Comparison of ENCODE assay signal across 8 mouse cellular contexts in genomic region chr11:83191134-83191893, GRCm38 (mm10). TPM values are rescaled to one million over a fixed set of nuclear protein-coding genes. Genes with fewer than 3 reads are reported as not detected.
DNase-seq lines count a peak whose midpoint lies in the region; ATAC-seq lines count a peak whose summit lies in the region.

Gene Slfn3, plus strand, starts transcription at chr11:83191330.

- H3K4me1 ChIP-seq in kidney, embryonic 16.5 days (ENCODE audit: insufficient read depth, low read length), result no peaks in the 10 kb centered on the region

- peak; percentile 85 for ATAC-seq in granulocyte monocyte progenitor cell, adult 5-6 weeks (replicated peaks; ENCODE audit: poor library complexity, severe bottlenecking)
- ATAC-seq in kidney, embryonic 16.5 days (ENCODE audit: low FRiP score, low TSS enrichment), result no peak

- H3K9me3 ChIP-seq in kidney, embryonic 16.5 days (ENCODE audit: low read length), result no peaks in the 10 kb centered on the region

- no peaks in the 10 kb centered on the region for H3K36me3 ChIP-seq in kidney, embryonic 16.5 days (ENCODE audit: insufficient read depth, low read length)
- H3K36me3 ChIP-seq in macrophage (ENCODE audit: inconsistent target), result no peaks in the 10 kb centered on the region

- H3K27ac ChIP-seq in kidney, embryonic 16.5 days (ENCODE audit: low read length), result no peak within 1 kb of the TSS
- H3K27ac ChIP-seq in macrophage, result peak within 1 kb of the TSS; percentile 79

- no peaks in the 10 kb centered on the region for H3K27me3 ChIP-seq in kidney, embryonic 16.5 days (ENCODE audit: insufficient read depth, low read length)

- H3K79me2 ChIP-seq in macrophage (ENCODE audit: inconsistent target), result peaks cover 51% of the 10 kb centered on the region

- WGBS in kidney, embryonic 16.5 days, result 73% methylated on average over 12 of the region's 12 CpGs
- 1% methylated on average over 12 of the region's 12 CpGs for WGBS in macrophage (ENCODE audit: missing documents)

- DNase-seq in adrenal gland, adult (ENCODE audit: inconsistent age in 2 of 2, low spot score in 1 of 2), result peak; percentile 29 to 73
- no peak for DNase-seq in adrenal gland, postnatal 4 days (ENCODE audit: low spot score in 2 of 2)
- DNase-seq in R1 (ENCODE audit: low read depth, low spot score), result peak; percentile 25
- DNase-seq in thymus, postnatal 25 days, result peak; percentile 78
- DNase-seq in testis, postnatal 14 days (ENCODE audit: low spot score), result no peak

- no peak within 1 kb of the TSS for H3K9ac ChIP-seq in kidney, embryonic 16.5 days (replicated peaks; ENCODE audit: low read length)

- peak within 1 kb of the TSS; percentile 31 for H3K4me2 ChIP-seq in kidney, embryonic 16.5 days (replicated peaks; ENCODE audit: low read depth, low read length)

- H3K4me3 ChIP-seq in kidney, embryonic 16.5 days (ENCODE audit: low read length), result peak within 1 kb of the TSS; percentile 25
- peak within 1 kb of the TSS; percentile 72 for H3K4me3 ChIP-seq in macrophage (ENCODE audit: inconsistent target)

RNA-seq across cellular contexts. Expression of gene Slfn3, which starts in this region (rescaled TPM):
- total RNA-seq in adrenal gland, postnatal 4 days (2021), result 1 to 10 TPM; 3.8 to 4.8 TPM
- 15.8 and 16.6 TPM in 2 replicates for total RNA-seq in granulocyte monocyte progenitor cell, adult 5-6 weeks (2014; fragmentation: Nextera tagmentation)
- total RNA-seq in granulocyte monocyte progenitor cell, adult 5-6 weeks (2017), result 27.5 and 33.9 TPM in 2 replicates
- polyA plus RNA-seq in kidney, embryonic 16.5 days (2015; fragmentation: Nextera tagmentation; extraction: Ambion mirVana), result 2.7 and 2.8 TPM in 2 replicates
- 100 to 1,000 TPM in 8 of 26 experiments, 10 to 100 TPM in 18; 18.3 to 161 (median 76.3) TPM for total RNA-seq in macrophage (2018; cell fraction: chromatin; rRNA removed)
- 10 to 100 TPM; 15.0 to 85.0 (median 48.5) TPM for total RNA-seq in macrophage (2018; cell fraction: cytosol; rRNA removed)
- total RNA-seq in macrophage (2018; cell fraction: nucleus; rRNA removed), result 100 to 1,000 TPM in 11 of 26 experiments, 10 to 100 TPM in 15; 18.6 to 139 (median 82.9) TPM
- 8.3 to 25.1 TPM (median 22.1 TPM) in 3 replicates for polyA plus RNA-seq in macrophage (2018)

Comparison
In these comparisons a context has a peak if more than half of its experiments do, and no peak if none do; other contexts are left out.
1. DNase-seq: peak in adrenal gland, adult (2 of 2), R1 (single experiment) and thymus, postnatal 25 days (single experiment); none in adrenal gland, postnatal 4 days (0 of 2) and testis, postnatal 14 days (single experiment).